Mouse (Mus musculus) common myeloid progenitor, adult 5-6 weeks (primary cell): Measurements from ENCODE around the gene Cela3a. TPM values are rescaled to one million over a fixed set of nuclear protein-coding genes. Genes with fewer than 3 reads are reported as not detected.

Experiments
- total RNA-seq: library from RNA; stranded (forward); fragments of 200-1000, 187-1606 nt; gene quantifications from 2 replicates; pipeline ENCODE4 v1.2.3, GENCODE M21; 2017

The Cela3a gene
- total RNA-seq, 1 experiment from 2014 or later: not detected

Other genes starting within 250 kb of the Cela3a start
- gene Wnt4, start 132.3 kb downstream of the Cela3a start, total RNA-seq: not detected in 2 replicates
- 481 and 507 TPM in 2 replicates for gene Cdc42, start 52.1 kb downstream of the Cela3a start, total RNA-seq
- not detected in 2 replicates for gene Cela3b, start 20.7 kb upstream of the Cela3a start, total RNA-seq
- not detected in 2 replicates for gene 1700013G24Rik, start 43.5 kb upstream of the Cela3a start, total RNA-seq
- under 0.01 TPM in 1 of 2 replicates, not detected in the other for gene Hspg2, start 59.0 kb upstream of the Cela3a start, total RNA-seq
- gene Ldlrad2, start 164.8 kb upstream of the Cela3a start, total RNA-seq: not detected in 2 replicates
- 150 and 164 TPM in 2 replicates for gene Usp48, start 184.0 kb upstream of the Cela3a start, total RNA-seq